In genomic region chr17:10321754-10322153, GRCm38 (mm10) we compare ENCODE assay signal across 10 mouse cellular contexts. TPM values are rescaled to one million over a fixed set of nuclear protein-coding genes. Genes with fewer than 3 reads are reported as not detected.
DNase-seq lines count a peak whose midpoint lies in the region; ATAC-seq and TF ChIP-seq lines count a peak whose summit lies in the region.
"Had no signal": no experiment of that assay in that cellular context is flagged by ENCODE, and none has a peak within 500 bp of the region (broad histone marks: within the 10 kb centered on the region; RNA-seq: fewer than 3 reads in every experiment).

No protein-coding gene starts in this region.

- no peak for DNase-seq in heart, postnatal 14 days
- DNase-seq in neural tube, embryonic 11.5 days (ENCODE audit: low spot score) = no peak
- no peak for DNase-seq in neural tube, embryonic 10.5 days (ENCODE audit: extremely low spot score, low spot score)
- DNase-seq in hindbrain, postnatal 0 days (ENCODE audit: low spot score) = no peak
- no peak for DNase-seq in left cerebral cortex, adult 18-20 months (ENCODE audit: low spot score in 2 of 2)
- DNase-seq: lung, postnatal 4 days had no signal

- intact Hi-C loops in heart, postnatal 14 days (cut with DNase I) = loop anchor here (2.0 to 10.0 kb wide), 4 partner anchors 51 to 743 kb away; no protein-coding TSS in a partner anchor

- H3K27ac ChIP-seq in heart, embryonic 15.5 days = peak overlapping the region; percentile 70
- H3K27ac ChIP-seq in neural tube, embryonic 11.5 days (ENCODE audit: low read depth, low read length) = no peak overlapping the region
- H3K27ac ChIP-seq in hindbrain, postnatal 0 days = 0 out of 2 replicates have a peak overlapping the region, but pooled peaks have one; percentile 26
- no peak overlapping the region for H3K27ac ChIP-seq in neural tube, embryonic 14.5 days (ENCODE audit: low read depth, low read length)

- H3K4me3 ChIP-seq in heart, embryonic 15.5 days = peak overlapping the region; percentile 25; the same call in 1 of the 2 replicates
- no peak overlapping the region for H3K4me3 ChIP-seq in neural tube, embryonic 11.5 days (ENCODE audit: low read depth, low read length)
- H3K4me3 ChIP-seq in hindbrain, postnatal 0 days (ENCODE audit: low read length) = no peak overlapping the region
- H3K4me3 ChIP-seq in neural tube, embryonic 14.5 days (ENCODE audit: low read depth, low read length) = no peak overlapping the region; the same call in 1 of the 2 replicates

- no peak for ATAC-seq in heart, embryonic 15.5 days (replicated peaks; ENCODE audit: insufficient number of reproducible peaks, insufficient read depth, low FRiP score, low read depth)
- ATAC-seq in neural tube, embryonic 11.5 days (ENCODE audit: insufficient read depth, low FRiP score, low TSS enrichment) = no peak
- no peak for ATAC-seq in hindbrain, postnatal 0 days
- ATAC-seq in neural tube, embryonic 14.5 days (ENCODE audit: low read depth) = no peak
- ATAC-seq in monocyte, adult 5-6 weeks (replicated peaks; ENCODE audit: insufficient number of reproducible peaks, low FRiP score, low TSS enrichment, poor library complexity, severe bottlenecking) = no peak
- ATAC-seq: intestine, embryonic 16.5 days had no signal

- H3K27me3 ChIP-seq in heart, embryonic 15.5 days = no peaks in the 10 kb centered on the region
- no peaks in the 10 kb centered on the region for H3K27me3 ChIP-seq in neural tube, embryonic 11.5 days (ENCODE audit: control insufficient read depth, insufficient read depth, low read length)
- no peaks in the 10 kb centered on the region for H3K27me3 ChIP-seq in hindbrain, postnatal 0 days (ENCODE audit: insufficient read depth, low read length)
- no peaks in the 10 kb centered on the region for H3K27me3 ChIP-seq in neural tube, embryonic 14.5 days (ENCODE audit: control insufficient read depth, insufficient read depth, low read length)

- no peaks in the 10 kb centered on the region for H3K36me3 ChIP-seq in heart, embryonic 15.5 days
- no peaks in the 10 kb centered on the region for H3K36me3 ChIP-seq in neural tube, embryonic 11.5 days (ENCODE audit: control insufficient read depth, insufficient read depth, low read length)
- no peaks in the 10 kb centered on the region for H3K36me3 ChIP-seq in hindbrain, postnatal 0 days (ENCODE audit: insufficient read depth, low read length)
- H3K36me3 ChIP-seq in neural tube, embryonic 14.5 days (ENCODE audit: control insufficient read depth, insufficient read depth, low read length) = no peaks in the 10 kb centered on the region

- H3K4me1 ChIP-seq in heart, embryonic 15.5 days (replicated peaks) = peaks cover 34% of the 10 kb centered on the region
- peaks cover 9% of the 10 kb centered on the region; the same call in 1 of the 2 replicates for H3K4me1 ChIP-seq in neural tube, embryonic 11.5 days (ENCODE audit: control insufficient read depth, insufficient read depth, low read length)
- peaks cover 14% of the 10 kb centered on the region for H3K4me1 ChIP-seq in hindbrain, postnatal 0 days (ENCODE audit: insufficient read depth, low read length)
- H3K4me1 ChIP-seq in neural tube, embryonic 14.5 days (ENCODE audit: control insufficient read depth, insufficient read depth, low read length) = peaks cover 17% of the 10 kb centered on the region

- peak overlapping the region; percentile 53 for H3K4me2 ChIP-seq in heart, embryonic 15.5 days
- peak overlapping the region; percentile 40 for H3K4me2 ChIP-seq in neural tube, embryonic 11.5 days (ENCODE audit: low read depth)
- H3K4me2 ChIP-seq in hindbrain, postnatal 0 days (ENCODE audit: low read depth, low read length) = peak overlapping the region; percentile 56
- peak overlapping the region; percentile 51 for H3K4me2 ChIP-seq in neural tube, embryonic 14.5 days (ENCODE audit: low read depth, low read length)

- no peaks in the 10 kb centered on the region for H3K9me3 ChIP-seq in heart, embryonic 15.5 days (replicated peaks)
- H3K9me3 ChIP-seq in neural tube, embryonic 11.5 days (ENCODE audit: control insufficient read depth, low read length) = no peaks in the 10 kb centered on the region
- no peaks in the 10 kb centered on the region for H3K9me3 ChIP-seq in hindbrain, postnatal 0 days (ENCODE audit: low read length)
- no peaks in the 10 kb centered on the region for H3K9me3 ChIP-seq in neural tube, embryonic 14.5 days (ENCODE audit: control insufficient read depth, low read length)

- TF ChIP-seq CTCF in hindbrain, postnatal 0 days (IDR thresholded peaks at IDR 0.05; ENCODE audit: low read depth) = no peak

- H3K9ac ChIP-seq in heart, embryonic 15.5 days = 0 out of 2 replicates have a peak overlapping the region, but pooled peaks have one; percentile 51
- H3K9ac ChIP-seq in neural tube, embryonic 11.5 days (ENCODE audit: low read length) = no peak overlapping the region
- H3K9ac ChIP-seq in hindbrain, postnatal 0 days (replicated peaks; ENCODE audit: low read length) = no peak overlapping the region
- no peak overlapping the region for H3K9ac ChIP-seq in neural tube, embryonic 14.5 days (replicated peaks; ENCODE audit: low read depth, low read length)

- 62% methylated on average over 4 of the region's 4 CpGs for WGBS in heart, embryonic 15.5 days
- WGBS in neural tube, embryonic 11.5 days = 62% methylated on average over 4 of the region's 4 CpGs
- WGBS in hindbrain, postnatal 0 days = 49% methylated on average over 4 of the region's 4 CpGs
- 57% methylated on average over 4 of the region's 4 CpGs for WGBS in neural tube, embryonic 14.5 days

RNA-seq across cellular contexts. Expression of gene Qk, which starts 2.1 kb away (rescaled TPM):
- polyA plus RNA-seq in heart, embryonic 15.5 days (2015; fragmentation: Nextera tagmentation; extraction: Ambion mirVana) = 34.3 and 43.3 TPM in 2 replicates
- total RNA-seq in heart, postnatal 14 days (2021) = 100 to 1,000 TPM; 417 to 428 TPM
- 53.7 and 57.0 TPM in 2 replicates for polyA plus RNA-seq in neural tube, embryonic 11.5 days (2014; fragmentation: Nextera tagmentation; extraction: Ambion mirVana)
- total RNA-seq in hindbrain, postnatal 0 days (2014; rRNA removed) = 466 and 482 TPM in 2 replicates
- 66.7 and 77.3 TPM in 2 replicates for polyA plus RNA-seq in hindbrain, postnatal 0 days (2015; fragmentation: Nextera tagmentation; extraction: Ambion mirVana)
- polyA plus RNA-seq in neural tube, embryonic 14.5 days (2014; fragmentation: Nextera tagmentation; extraction: Ambion mirVana) = 64.6 and 70.0 TPM in 2 replicates
- total RNA-seq in left cerebral cortex, adult 18-20 months (2021) = 100 to 1,000 TPM; 299 to 327 TPM
- 117 to 144 TPM (median 122 TPM) in 3 replicates for total RNA-seq in monocyte, adult 5-6 weeks (2017)

Comparison
In these comparisons a context has a peak if more than half of its experiments do, and no peak if none do; other contexts are left out.
1. H3K27ac ChIP-seq: peak in heart, embryonic 15.5 days (single experiment) and hindbrain, postnatal 0 days (single experiment); none in neural tube, embryonic 11.5 days (single experiment) and neural tube, embryonic 14.5 days (single experiment).
2. Peak in every context shown above with its lines, with median percentiles within 50 percentile points of each other: H3K4me2 ChIP-seq.